13 mouse cellular contexts compared by ENCODE assay signal in the genomic region with DNA sequence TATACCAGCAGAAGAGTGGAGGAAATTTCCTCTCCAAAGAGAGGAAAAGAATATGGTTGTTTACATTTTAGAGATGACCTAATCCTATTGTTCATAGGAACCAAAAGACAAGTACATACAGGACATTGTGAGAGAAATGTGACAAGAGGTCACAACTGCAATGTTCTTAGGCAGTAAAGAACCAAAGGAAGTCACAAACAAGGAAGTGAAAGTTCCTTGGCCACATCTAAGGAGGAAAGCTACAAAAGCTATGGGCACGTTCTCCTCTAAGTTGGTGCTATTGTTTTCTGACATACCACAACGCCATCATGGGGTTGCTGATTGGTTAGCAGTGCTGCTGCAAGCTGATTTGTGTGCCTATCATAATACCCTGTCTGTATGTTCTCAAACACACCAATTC.
"Had no signal": no experiment of that assay in that cellular context is flagged by ENCODE, and none has a peak within 500 bp of the region (broad histone marks: within the 10 kb centered on the region; RNA-seq: fewer than 3 reads in every experiment).

No protein-coding gene starts in this region.

- H3K4me1 ChIP-seq: liver, embryonic 12.5 days; midbrain, embryonic 13.5 days had no signal

- DNase-seq: kidney, adult 18-20 months; kidney, postnatal 10 days; left cerebral cortex, postnatal 4 days; lung, embryonic 14.5 days; lung, postnatal 10 days; right cerebral cortex, postnatal 4 days; thymus, adult 2 months; thymus, postnatal 25 days had no signal

- H3K9ac ChIP-seq: limb, embryonic 13.5 days; liver, embryonic 12.5 days; lung, embryonic 14.5 days; midbrain, embryonic 13.5 days; neural tube, embryonic 15.5 days had no signal

- H3K4me3 ChIP-seq: limb, embryonic 13.5 days; liver, embryonic 12.5 days; midbrain, embryonic 13.5 days; myocyte; neural tube, embryonic 15.5 days had no signal

- H3K27me3 ChIP-seq: limb, embryonic 13.5 days; liver, embryonic 12.5 days; midbrain, embryonic 13.5 days; neural tube, embryonic 15.5 days had no signal

- ATAC-seq: liver, embryonic 12.5 days; midbrain, embryonic 13.5 days had no signal

- H3K9me3 ChIP-seq: limb, embryonic 13.5 days; liver, embryonic 12.5 days; midbrain, embryonic 13.5 days; neural tube, embryonic 15.5 days had no signal

- H3K4me2 ChIP-seq: limb, embryonic 13.5 days; liver, embryonic 12.5 days; lung, embryonic 14.5 days; midbrain, embryonic 13.5 days; neural tube, embryonic 15.5 days had no signal

- H3K27ac ChIP-seq: limb, embryonic 13.5 days; liver, embryonic 12.5 days; midbrain, embryonic 13.5 days; neural tube, embryonic 15.5 days had no signal

- H3K36me3 ChIP-seq: limb, embryonic 13.5 days; liver, embryonic 12.5 days; midbrain, embryonic 13.5 days; neural tube, embryonic 15.5 days had no signal
